Mouse (Mus musculus) Muller cell, postnatal 12 days (primary cell): Measurements from ENCODE around the gene Zfp638.
"Not testable (repeated sequence)": the region's sequence is repeated elsewhere in the genome, so short reads cannot be mapped to it uniquely, and the experiment has no call there.

Experiments
- DNase-seq: peaks from one replicate; pipeline ENCODE4 v3.0.0-alpha.2; 2015; ENCODE audit errors: inconsistent ontology term

Gene Zfp638

GRCm38 (mm10) chr6:83866954-83867597, at the start of gene Zfp638:
TSS of gene Zfp638 (plus strand) at chr6:83867109.
- peak; percentile 95 for DNase-seq

GRCm38 (mm10) chr6:83818996-83819395, 47.9 kb upstream of the Zfp638 start:
- DNase-seq: peak; percentile 23

GRCm38 (mm10) chr6:83820727-83821515, 46.0 kb upstream of the Zfp638 start:
- DNase-seq: no peak

- no peak for DNase-seq
Measured at GRCm38 (mm10) chr6:83821856-83822255, 45.1 kb upstream of the Zfp638 start.

- no peak for DNase-seq
Measured at GRCm38 (mm10) chr6:83830941-83831605, 35.8 kb upstream of the Zfp638 start.

- DNase-seq: peak; percentile 99
Measured at GRCm38 (mm10) chr6:83831606-83832123, 35.2 kb upstream of the Zfp638 start, which contains the start of gene Paip2b. TSS of gene Paip2b (minus strand) at chr6:83831741.

GRCm38 (mm10) chr6:83832393-83832792, 34.5 kb upstream of the Zfp638 start:
- not testable (repeated sequence) for DNase-seq

GRCm38 (mm10) chr6:83836826-83837225, 30.1 kb upstream of the Zfp638 start:
- no peak for DNase-seq

- no peak for DNase-seq
Measured at GRCm38 (mm10) chr6:83838046-83838445, 28.9 kb upstream of the Zfp638 start.

GRCm38 (mm10) chr6:83840086-83840485, 26.8 kb upstream of the Zfp638 start:
- DNase-seq: no peak

GRCm38 (mm10) chr6:83844913-83845312, 22.0 kb upstream of the Zfp638 start:
- no peak for DNase-seq

- DNase-seq: no peak
Measured at GRCm38 (mm10) chr6:83846141-83846540, 20.8 kb upstream of the Zfp638 start.

- no peak for DNase-seq
Measured at GRCm38 (mm10) chr6:83849446-83849845, 17.5 kb upstream of the Zfp638 start.

- DNase-seq: no peak
Measured at GRCm38 (mm10) chr6:83857476-83857875, 9.4 kb upstream of the Zfp638 start.

- DNase-seq: no peak
Measured at GRCm38 (mm10) chr6:83860033-83860432, 6.9 kb upstream of the Zfp638 start.

GRCm38 (mm10) chr6:83863538-83863937, 3.4 kb upstream of the Zfp638 start:
- DNase-seq: no peak

GRCm38 (mm10) chr6:83866423-83866822, 486 bp upstream of the Zfp638 start:
- no peak for DNase-seq

- DNase-seq: peak; percentile 90
Measured at GRCm38 (mm10) chr6:83867598-83868585, 983 bp downstream of the Zfp638 start.

GRCm38 (mm10) chr6:83879815-83880214, 12.9 kb downstream of the Zfp638 start:
- DNase-seq: peak; percentile 49

- DNase-seq: no peak
Measured at GRCm38 (mm10) chr6:83886789-83887188, 19.9 kb downstream of the Zfp638 start.

- DNase-seq: no peak
Measured at GRCm38 (mm10) chr6:83888802-83889201, 21.9 kb downstream of the Zfp638 start.
